Mouse (Mus musculus) bone marrow macrophage, adult 2 months (primary cell): ENCODE results near the gene Dlx3.

Experiments used
- CTCF ChIP-seq: IDR thresholded peaks from 2 replicates; pipeline ENCODE4 v1.5.1; 2012; ENCODE audit warnings: low read depth, mild to moderate bottlenecking, low read length, moderate library complexity
- POLR2A ChIP-seq: IDR thresholded peaks from 2 replicates; pipeline ENCODE4 v1.6.1; 2012; ENCODE audit warnings: mild to moderate bottlenecking, low read depth, low read length, borderline replicate concordance

DNA sequence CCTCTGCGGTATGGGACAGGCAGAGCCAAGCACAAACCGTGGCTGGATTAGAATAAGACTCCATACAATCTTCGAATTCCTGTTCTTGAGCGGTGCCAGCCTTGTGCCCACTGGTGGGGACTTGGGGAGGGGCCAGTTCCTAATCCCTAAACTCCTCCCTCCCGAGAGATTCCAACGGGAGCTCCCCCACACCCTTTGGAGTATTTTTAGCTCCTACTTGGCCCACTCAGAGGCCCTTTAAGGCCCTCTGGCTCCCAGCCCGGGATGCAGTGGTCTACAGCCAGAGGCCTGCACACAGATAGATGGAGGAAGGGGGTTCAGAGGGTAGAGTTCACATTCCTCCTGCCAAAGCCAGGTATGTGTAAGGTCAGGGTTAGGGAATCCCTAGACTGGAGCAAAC lies 48.7 kb upstream of the Dlx3 start:
- TF ChIP-seq POLR2A = no peak
- no peak for TF ChIP-seq CTCF
